Mouse (Mus musculus) cerebellum, adult 2 months (tissue): ENCODE results near the gene Plekhm3. TPM values are rescaled to one million over a fixed set of nuclear protein-coding genes. Genes with fewer than 3 reads are reported as not detected.

ENCODE experiments used
- DNase-seq, 2 experiments: peaks; one replicate each; pipeline ENCODE4 v3.0.0; 2021
- H3K27ac ChIP-seq: fragments of 200-500 bp; 2 replicates; pipeline ENCODE4 v1.5.1; 2012; ENCODE audit warnings: low read length, control low read depth, inconsistent platforms; ENCODE audit not compliant: insufficient read depth
- H3K27me3 ChIP-seq: fragments of 200-500 bp; 2 replicates; pipeline ENCODE4 v1.6.1; 2012; ENCODE audit warnings: inconsistent platforms, mild to moderate bottlenecking, low read length, moderate library complexity; ENCODE audit not compliant: control insufficient read depth, insufficient read depth
- H3K4me1 ChIP-seq: fragments of 200-500 bp; 2 replicates; pipeline ENCODE4 v1.6.1; 2011; ENCODE audit warnings: low read length; ENCODE audit not compliant: control insufficient read depth, insufficient read depth
- H3K4me3 ChIP-seq: fragments of 200-500 bp; replicated peaks from 2 replicates; pipeline ENCODE3; 2011; ENCODE audit warnings: mild to moderate bottlenecking, low read depth, low read length, control low read depth; ENCODE audit not compliant: insufficient read depth
- CTCF ChIP-seq: fragments of 200-500 bp; IDR thresholded peaks from 2 replicates; pipeline ENCODE4 v1.5.1; 2011; ENCODE audit warnings: low read depth, mild to moderate bottlenecking, control low read depth, low read length, moderate library complexity, borderline replicate concordance; ENCODE audit not compliant: insufficient read depth
- POLR2A ChIP-seq: fragments of 200-500 bp; IDR thresholded peaks from 2 replicates; pipeline ENCODE4 v1.6.1; 2011; ENCODE audit warnings: low read length, control low read depth, borderline replicate concordance; ENCODE audit not compliant: insufficient read depth
- WGBS: fragments of 180-500 bp; shearing (Covaris S2); methylation state at CpG from one replicate; pipeline ENCODE4 v1.1.7; 2018; 5-methylcytosine and 5-hydroxymethylcytosine counted together
- polyA plus RNA-seq: library from polyadenylated mRNA; depleted of rRNA; stranded (reverse); fragments of >200 nt; gene quantifications from 2 replicates; pipeline ENCODE4 v1.2.3, GENCODE M21; 2012

Gene Plekhm3
- polyA plus RNA-seq, 1 experiment: 14.5 TPM

- WGBS: 58% methylated on average over 2 of the region's 2 CpGs
- no peak for DNase-seq
- Histone ChIP-seq H3K27me3 (no peaks in the 10 kb centered on the region), H3K27ac (no peak overlapping the region), H3K4me1 (no peaks in the 10 kb centered on the region), H3K4me3 (no peak overlapping the region)
- TF ChIP-seq CTCF (no peak), POLR2A (no peak)
Observed at GRCm38 (mm10) chr1:64907740-64908139, 48.9 kb downstream of the Plekhm3 start.

DNA sequence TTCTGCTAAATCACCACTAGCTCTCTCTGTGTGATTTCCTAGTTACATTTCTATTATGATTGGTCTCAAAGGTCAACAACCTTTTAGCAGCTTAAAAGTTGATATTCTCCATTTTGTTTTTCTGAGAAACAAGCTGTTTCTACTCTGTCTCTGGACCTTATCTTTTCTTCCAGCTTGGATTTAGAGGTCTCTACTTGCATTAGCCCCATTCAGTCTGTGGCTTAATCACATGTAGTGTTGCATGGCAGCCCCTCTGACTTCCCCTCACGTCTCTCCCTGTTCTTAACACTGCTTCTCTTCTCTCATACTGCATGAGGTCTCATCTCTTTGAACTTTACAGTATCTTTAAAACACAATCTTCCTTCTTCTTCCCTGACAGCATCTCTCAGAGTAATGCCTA is 50.4 kb downstream of the Plekhm3 start:
- no peak overlapping the region for H3K27ac ChIP-seq
- no peaks in the 10 kb centered on the region for H3K27me3 ChIP-seq
- no peak overlapping the region for H3K4me3 ChIP-seq
- no peaks in the 10 kb centered on the region for H3K4me1 ChIP-seq
- 86% methylated on average over 1 of the region's 1 CpGs for WGBS
- no peak for DNase-seq
- no peak for TF ChIP-seq POLR2A
- no peak for TF ChIP-seq CTCF

DNA sequence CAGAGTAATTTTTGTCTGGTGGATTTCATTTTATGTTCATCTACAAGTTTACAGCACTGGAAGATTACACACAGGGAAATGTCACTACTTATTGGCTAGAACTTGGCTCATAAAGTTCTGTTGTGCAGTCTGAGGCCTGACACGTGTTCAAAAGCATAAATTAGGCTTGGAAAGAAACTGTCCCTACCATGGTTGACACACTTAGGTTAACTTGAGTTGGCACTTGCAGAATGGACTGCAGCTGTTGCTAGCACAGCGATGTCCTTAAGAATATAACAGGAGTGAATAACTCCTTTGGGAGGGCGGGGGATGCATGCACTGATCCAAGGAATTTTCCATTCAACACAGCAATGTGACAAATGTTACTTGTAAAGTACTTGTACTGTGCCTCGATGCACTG is 53.2 kb downstream of the Plekhm3 start:
- WGBS: 30% methylated on average over 4 of the region's 4 CpGs
- TF ChIP-seq POLR2A (no peak), CTCF (no peak)
- H3K27me3 ChIP-seq: no peaks in the 10 kb centered on the region
- no peak overlapping the region for H3K4me3 ChIP-seq
- no peak overlapping the region for H3K27ac ChIP-seq
- H3K4me1 ChIP-seq: no peaks in the 10 kb centered on the region
- no peak for DNase-seq

- 49% methylated on average over 2 of the region's 2 CpGs for WGBS
- H3K27ac ChIP-seq: no peak overlapping the region
- H3K4me1 ChIP-seq: no peaks in the 10 kb centered on the region
- H3K27me3 ChIP-seq: no peaks in the 10 kb centered on the region
- TF ChIP-seq CTCF (no peak), POLR2A (no peak)
- no peak overlapping the region for H3K4me3 ChIP-seq
- DNase-seq: no peak
Observed at GRCm38 (mm10) chr1:64902804-64903203, 53.8 kb downstream of the Plekhm3 start.

DNA sequence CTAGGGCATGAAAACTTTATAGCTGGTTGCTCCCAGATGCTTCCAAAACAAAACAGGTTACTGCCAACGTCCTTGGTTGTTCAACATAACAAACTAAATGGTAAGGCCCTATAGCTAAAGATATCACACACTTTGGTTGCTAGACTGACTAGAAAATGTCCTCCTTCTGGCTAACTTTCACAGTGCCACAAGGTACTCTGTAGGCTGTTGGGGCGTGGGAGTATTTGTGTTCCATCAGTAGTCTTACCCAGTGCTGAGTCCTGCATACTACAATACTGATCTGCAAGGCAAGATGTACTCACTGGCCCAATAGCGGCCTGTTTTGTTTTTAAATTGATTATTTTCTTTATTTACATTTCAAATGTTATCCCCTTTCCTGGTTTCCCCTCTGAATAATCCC is 56.9 kb downstream of the Plekhm3 start:
- Histone ChIP-seq H3K4me1 (no peaks in the 10 kb centered on the region), H3K27ac (no peak overlapping the region), H3K4me3 (no peak overlapping the region), H3K27me3 (no peaks in the 10 kb centered on the region)
- 90% methylated on average over 3 of the region's 3 CpGs for WGBS
- TF ChIP-seq CTCF (no peak), POLR2A (no peak)
- no peak for DNase-seq

DNA sequence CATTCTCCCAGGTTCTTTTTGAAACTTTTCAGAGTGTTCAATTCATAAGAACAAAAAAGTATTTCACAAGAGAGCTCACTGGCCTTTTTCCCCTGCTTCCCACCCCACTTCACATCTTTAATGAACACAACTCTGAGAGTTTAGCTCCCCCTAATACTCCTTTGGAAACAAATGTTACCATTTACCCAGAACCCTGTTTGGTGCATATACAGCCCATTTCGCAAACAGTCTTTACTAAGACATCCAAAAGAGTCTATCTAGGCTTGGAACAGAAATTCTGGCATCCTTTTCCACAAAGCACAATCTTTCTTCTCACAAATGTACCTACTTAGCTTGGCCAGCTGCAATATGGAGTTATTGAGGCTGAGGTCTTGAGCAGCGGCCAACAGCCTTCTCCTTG is 59.1 kb downstream of the Plekhm3 start:
- no peak overlapping the region for H3K27ac ChIP-seq
- H3K4me1 ChIP-seq: no peaks in the 10 kb centered on the region
- H3K4me3 ChIP-seq: no peak overlapping the region
- WGBS: 90% methylated on average over 2 of the region's 2 CpGs
- DNase-seq: no peak
- TF ChIP-seq CTCF (no peak), POLR2A (no peak)
- no peaks in the 10 kb centered on the region for H3K27me3 ChIP-seq

DNA sequence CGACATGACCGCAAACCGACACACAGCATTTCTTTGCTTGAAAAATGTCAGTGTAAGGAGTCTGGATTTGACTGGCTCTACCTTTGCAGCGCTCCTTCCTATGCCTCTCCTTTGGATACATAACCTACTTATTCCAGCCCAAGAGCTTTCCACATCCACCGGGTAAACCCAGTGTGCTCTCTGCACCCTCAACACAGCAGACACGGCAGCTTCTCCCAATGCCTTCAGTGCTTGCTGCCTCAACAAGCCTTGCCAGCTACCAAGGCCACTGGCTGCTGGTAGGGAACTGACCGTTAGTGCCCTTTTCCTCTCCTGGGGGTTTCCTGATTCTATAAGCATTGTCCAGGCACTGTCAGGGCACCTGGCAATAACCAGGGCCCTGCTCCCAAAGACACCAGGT is 62.8 kb downstream of the Plekhm3 start:
- WGBS: 87% methylated on average over 7 of the region's 7 CpGs
- H3K4me1 ChIP-seq: no peaks in the 10 kb centered on the region
- no peak for TF ChIP-seq POLR2A
- no peak for TF ChIP-seq CTCF
- no peak for DNase-seq
- H3K27me3 ChIP-seq: no peaks in the 10 kb centered on the region
- H3K4me3 ChIP-seq: no peak overlapping the region
- H3K27ac ChIP-seq: no peak overlapping the region

DNA sequence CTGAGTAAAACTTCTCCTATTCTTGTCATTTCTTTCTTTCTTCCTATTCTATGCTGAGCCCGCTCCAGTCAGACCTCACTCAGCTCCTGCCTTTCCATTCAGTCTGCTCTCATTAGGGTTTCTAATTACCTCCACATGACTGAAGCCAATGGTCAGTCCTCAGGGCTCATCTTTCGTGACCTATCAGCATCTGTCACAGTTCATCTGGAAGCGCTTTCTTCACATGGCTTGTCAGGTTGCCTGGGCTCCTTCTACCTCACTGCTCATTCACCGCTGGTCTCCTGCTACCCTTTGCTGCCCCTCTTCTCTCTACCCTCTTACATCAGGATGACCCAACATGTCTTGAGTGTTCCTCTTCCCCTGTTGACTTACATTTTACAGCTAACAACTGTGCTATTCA is 65.3 kb downstream of the Plekhm3 start:
- Histone ChIP-seq H3K4me3 (no peak overlapping the region), H3K4me1 (no peaks in the 10 kb centered on the region), H3K27ac (no peak overlapping the region), H3K27me3 (no peaks in the 10 kb centered on the region)
- no peak for TF ChIP-seq CTCF
- TF ChIP-seq POLR2A: no peak
- DNase-seq: no peak
- WGBS: 70% methylated on average over 4 of the region's 4 CpGs

DNA sequence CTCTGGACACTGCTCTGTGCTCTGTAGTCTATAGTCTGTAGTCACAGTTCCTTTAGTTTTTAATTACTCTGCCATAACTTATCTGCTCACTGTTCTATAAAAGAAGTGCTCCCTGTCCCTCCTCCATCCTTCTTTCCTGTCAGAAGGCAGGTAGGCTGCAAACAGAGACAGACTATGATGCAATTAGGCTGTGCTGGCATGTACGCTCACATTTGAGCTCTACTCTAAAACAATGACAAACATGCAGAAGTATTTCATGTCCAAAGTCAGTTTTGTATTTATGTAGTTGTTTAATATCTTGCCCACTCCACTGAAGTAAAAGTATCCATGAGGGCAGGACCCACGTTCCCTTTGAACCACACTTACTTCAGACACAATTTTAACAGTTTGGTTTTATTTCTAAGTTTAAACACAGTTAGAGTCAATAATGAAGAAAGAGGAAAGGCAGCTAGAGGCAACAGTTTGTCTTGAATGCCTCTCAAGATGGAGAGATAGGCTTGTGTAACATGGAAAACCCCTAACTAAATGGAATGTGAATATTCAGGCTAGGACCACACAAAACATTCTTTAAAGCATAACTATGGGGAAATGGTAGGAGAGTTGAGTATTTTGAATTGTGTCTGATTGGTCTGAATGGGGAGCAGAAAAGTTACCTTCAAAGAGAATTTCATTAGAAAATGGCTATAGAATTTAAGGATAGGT is 69.0 kb downstream of the Plekhm3 start:
- Histone ChIP-seq H3K4me3 (no peak overlapping the region), H3K27me3 (no peaks in the 10 kb centered on the region), H3K4me1 (peaks cover 9% of the 10 kb centered on the region), H3K27ac (no peak overlapping the region)
- 100% methylated on average over 2 of the region's 2 CpGs for WGBS
- TF ChIP-seq CTCF (no peak), POLR2A (no peak)
- DNase-seq: no peak
